Mouse (Mus musculus) bone marrow macrophage, adult 2 months (primary cell): ENCODE measurements around the gene Kmt5a. TPM values are rescaled to one million over a fixed set of nuclear protein-coding genes. Genes with fewer than 3 reads are reported as not detected.
A peak's percentile ranks its signal among the peaks of the same experiment; 100 is the strongest.

ENCODE experiments used
- H3K27ac ChIP-seq: 2 replicates; pipeline ENCODE4 v1.5.1; 2012; ENCODE audit warnings: low read depth, low read length; ENCODE audit not compliant: insufficient read depth
- H3K4me1 ChIP-seq: 2 replicates; pipeline ENCODE4 v1.6.1; 2012; ENCODE audit warnings: low read length; ENCODE audit not compliant: control insufficient read depth, insufficient read depth
- H3K4me3 ChIP-seq: 2 replicates; pipeline ENCODE4 v1.5.1; 2012; ENCODE audit warnings: mild to moderate bottlenecking, low read length, moderate library complexity; ENCODE audit not compliant: insufficient read depth
- CTCF ChIP-seq: IDR thresholded peaks from 2 replicates; pipeline ENCODE4 v1.5.1; 2012; ENCODE audit warnings: low read depth, mild to moderate bottlenecking, low read length, moderate library complexity
- POLR2A ChIP-seq: IDR thresholded peaks from 2 replicates; pipeline ENCODE4 v1.6.1; 2012; ENCODE audit warnings: mild to moderate bottlenecking, low read depth, low read length, borderline replicate concordance
- polyA plus RNA-seq: library from polyadenylated mRNA; stranded (reverse); fragments of >200 nt; gene quantifications from 2 replicates; pipeline ENCODE4 v1.2.4, GENCODE M21; 2012; ENCODE audit not compliant: missing spikeins, insufficient read depth, insufficient read length

Kmt5a gene
- polyA plus RNA-seq, result 49.2 and 58.6 TPM in 2 replicates

GRCm38 (mm10) chr5:124439447-124440093 is at the start of gene Kmt5a:
Gene Kmt5a, plus strand, starts transcription at chr5:124439930.
- H3K4me3 ChIP-seq, result peak within 1 kb of the TSS; percentile 69
- peaks cover 16% of the 10 kb centered on the region for H3K4me1 ChIP-seq
- no peak for TF ChIP-seq POLR2A
- no peak for TF ChIP-seq CTCF
- peak within 1 kb of the TSS; percentile 59 for H3K27ac ChIP-seq

GRCm38 (mm10) chr5:124392412-124392811 is 47.3 kb upstream of the Kmt5a start:
- Histone ChIP-seq H3K27ac (no peak overlapping the region), H3K4me3 (no peak overlapping the region), H3K4me1 (peaks cover 3% of the 10 kb centered on the region; the same call in 1 of the 2 replicates)
- TF ChIP-seq CTCF (no peak), POLR2A (no peak)

GRCm38 (mm10) chr5:124393726-124394125 is 46.0 kb upstream of the Kmt5a start:
- H3K27ac ChIP-seq, result peak overlapping the region; percentile 15; the same call in 1 of the 2 replicates
- peaks cover 3% of the 10 kb centered on the region; the same call in 1 of the 2 replicates for H3K4me1 ChIP-seq
- no peak for TF ChIP-seq POLR2A
- no peak for TF ChIP-seq CTCF
- no peak overlapping the region for H3K4me3 ChIP-seq

- peaks cover 4% of the 10 kb centered on the region for H3K4me1 ChIP-seq
- H3K27ac ChIP-seq, result no peak overlapping the region
- no peak overlapping the region for H3K4me3 ChIP-seq
- TF ChIP-seq POLR2A (no peak), CTCF (no peak)
These were observed 28.9 kb upstream of the Kmt5a start for GRCm38 (mm10) chr5:124410808-124411207.

GRCm38 (mm10) chr5:124412163-124412562 is 27.6 kb upstream of the Kmt5a start:
- TF ChIP-seq POLR2A (no peak), CTCF (no peak)
- no peak overlapping the region for H3K4me3 ChIP-seq
- peaks cover 12% of the 10 kb centered on the region for H3K4me1 ChIP-seq
- H3K27ac ChIP-seq, result no peak overlapping the region

- TF ChIP-seq CTCF (no peak), POLR2A (no peak)
- H3K4me1 ChIP-seq, result peaks cover 21% of the 10 kb centered on the region
- H3K27ac ChIP-seq, result no peak overlapping the region
- no peak overlapping the region for H3K4me3 ChIP-seq
These were observed 20.8 kb upstream of the Kmt5a start for GRCm38 (mm10) chr5:124418903-124419302.

GRCm38 (mm10) chr5:124421786-124422185 is 17.9 kb upstream of the Kmt5a start:
- Histone ChIP-seq H3K27ac (no peak overlapping the region), H3K4me1 (peaks cover 16% of the 10 kb centered on the region), H3K4me3 (no peak overlapping the region)
- TF ChIP-seq CTCF (no peak), POLR2A (no peak)

GRCm38 (mm10) chr5:124424200-124424722 is 15.5 kb upstream of the Kmt5a start:
- peak overlapping the region; percentile 79 for H3K27ac ChIP-seq
- H3K4me1 ChIP-seq, result peaks cover 18% of the 10 kb centered on the region

GRCm38 (mm10) chr5:124424723-124425411 is 14.9 kb upstream of the Kmt5a start:
- peak overlapping the region; percentile 83 for H3K4me3 ChIP-seq
- TF ChIP-seq POLR2A (no peak), CTCF (no peak)
- peak overlapping the region; percentile 79 for H3K27ac ChIP-seq
- peaks cover 15% of the 10 kb centered on the region for H3K4me1 ChIP-seq

More at GRCm38 (mm10) chr5:124424200-124424722, 15.5 kb upstream of the Kmt5a start:
- TF ChIP-seq POLR2A (no peak), CTCF (no peak)
- peak overlapping the region; percentile 83 for H3K4me3 ChIP-seq
